Mouse (Mus musculus): ENCODE data around the gene Tbx6. TPM values are rescaled to one million over a fixed set of nuclear protein-coding genes. Genes with fewer than 3 reads are reported as not detected.

Tbx6 gene
- polyA plus RNA-seq, 1 experiment: 1.6 TPM

GRCm38 (mm10) chr7:126791851-126792720 is 10.8 kb downstream of the Tbx6 start, which contains the start of gene Ppp4c:
Gene Ppp4c, minus strand, starts transcription at chr7:126792496.
- peak; percentile 84 for TF ChIP-seq POLR2A (IDR thresholded peaks at IDR 0.05; ENCODE audit: extremely low read depth, insufficient read depth, low read length)
- TF ChIP-seq CTCF (IDR thresholded peaks at IDR 0.05; ENCODE audit: extremely low read depth, insufficient read depth, low read length): no peak
- H3K4me3 ChIP-seq (ENCODE audit: insufficient read depth, low read length): peak within 1 kb of the TSS; percentile 75
- peaks cover 2% of the 10 kb centered on the region; the same call in 1 of the 2 replicates for H3K4me1 ChIP-seq (ENCODE audit: control insufficient read depth, insufficient read depth, low read length)
- H3K27ac ChIP-seq (ENCODE audit: insufficient read depth, low read length): peak within 1 kb of the TSS; percentile 19; the same call in 1 of the 2 replicates

GRCm38 (mm10) chr7:126792721-126793443 is 11.6 kb downstream of the Tbx6 start:
- TF ChIP-seq POLR2A (IDR thresholded peaks at IDR 0.05; ENCODE audit: extremely low read depth, insufficient read depth, low read length) (no peak), CTCF (IDR thresholded peaks at IDR 0.05; ENCODE audit: extremely low read depth, insufficient read depth, low read length) (no peak)
- H3K4me3 ChIP-seq (ENCODE audit: insufficient read depth, low read length): peak overlapping the region; percentile 75
- H3K27ac ChIP-seq (ENCODE audit: insufficient read depth, low read length): no peak overlapping the region
- H3K4me1 ChIP-seq (ENCODE audit: control insufficient read depth, insufficient read depth, low read length): peaks cover 2% of the 10 kb centered on the region; the same call in 1 of the 2 replicates

- no peak overlapping the region for H3K27ac ChIP-seq (ENCODE audit: insufficient read depth, low read length)
- no peak overlapping the region for H3K4me3 ChIP-seq (ENCODE audit: insufficient read depth, low read length)
- TF ChIP-seq POLR2A (IDR thresholded peaks at IDR 0.05; ENCODE audit: extremely low read depth, insufficient read depth, low read length): 0 out of 2 replicates have a peak, but pooled peaks have one; percentile 9
- TF ChIP-seq CTCF (IDR thresholded peaks at IDR 0.05; ENCODE audit: extremely low read depth, insufficient read depth, low read length): no peak
- peaks cover 2% of the 10 kb centered on the region; the same call in 1 of the 2 replicates for H3K4me1 ChIP-seq (ENCODE audit: control insufficient read depth, insufficient read depth, low read length)
Measured at GRCm38 (mm10) chr7:126793456-126794270, 12.4 kb downstream of the Tbx6 start.

- peaks cover 2% of the 10 kb centered on the region; the same call in 1 of the 2 replicates for H3K4me1 ChIP-seq (ENCODE audit: control insufficient read depth, insufficient read depth, low read length)
- no peak overlapping the region for H3K4me3 ChIP-seq (ENCODE audit: insufficient read depth, low read length)
- TF ChIP-seq POLR2A (IDR thresholded peaks at IDR 0.05; ENCODE audit: extremely low read depth, insufficient read depth, low read length): no peak; the same call in 1 of the 2 replicates
- TF ChIP-seq CTCF (IDR thresholded peaks at IDR 0.05; ENCODE audit: extremely low read depth, insufficient read depth, low read length): no peak
Measured at GRCm38 (mm10) chr7:126794271-126794605, 13.0 kb downstream of the Tbx6 start.

GRCm38 (mm10) chr7:126795387-126796317 is 14.4 kb downstream of the Tbx6 start:
- TF ChIP-seq CTCF (IDR thresholded peaks at IDR 0.05; ENCODE audit: extremely low read depth, insufficient read depth, low read length): no peak
- no peak for TF ChIP-seq POLR2A (IDR thresholded peaks at IDR 0.05; ENCODE audit: extremely low read depth, insufficient read depth, low read length)
- Histone ChIP-seq H3K4me3 (ENCODE audit: insufficient read depth, low read length) (no peak overlapping the region), H3K27ac (ENCODE audit: insufficient read depth, low read length) (no peak overlapping the region), H3K4me1 (ENCODE audit: control insufficient read depth, insufficient read depth, low read length) (peaks cover 2% of the 10 kb centered on the region)

More at GRCm38 (mm10) chr7:126794271-126794605, 13.0 kb downstream of the Tbx6 start:
- H3K27ac ChIP-seq (ENCODE audit: insufficient read depth, low read length): no peak overlapping the region

GRCm38 (mm10) chr7:126796350-126796932 is 15.2 kb downstream of the Tbx6 start:
- TF ChIP-seq CTCF (IDR thresholded peaks at IDR 0.05; ENCODE audit: extremely low read depth, insufficient read depth, low read length) (peak; percentile 25; the same call in 1 of the 2 replicates), POLR2A (IDR thresholded peaks at IDR 0.05; ENCODE audit: extremely low read depth, insufficient read depth, low read length) (no peak)
- H3K4me1 ChIP-seq (ENCODE audit: control insufficient read depth, insufficient read depth, low read length): no peaks in the 10 kb centered on the region; the same call in 1 of the 2 replicates
- peak overlapping the region; percentile 90; the same call in 1 of the 2 replicates for H3K4me3 ChIP-seq (ENCODE audit: insufficient read depth, low read length)
- H3K27ac ChIP-seq (ENCODE audit: insufficient read depth, low read length): no peak overlapping the region

GRCm38 (mm10) chr7:126797411-126798126 is 16.3 kb downstream of the Tbx6 start, which contains the start of gene Fam57b:
Gene Fam57b, plus strand, starts transcription at chr7:126797668.
- H3K27ac ChIP-seq (ENCODE audit: insufficient read depth, low read length): peak within 1 kb of the TSS; percentile 99

More at GRCm38 (mm10) chr7:126797411-126798126, 16.3 kb downstream of the Tbx6 start, which contains the start of gene Fam57b:
- H3K4me1 ChIP-seq (ENCODE audit: control insufficient read depth, insufficient read depth, low read length): no peaks in the 10 kb centered on the region; the same call in 1 of the 2 replicates
- peak within 1 kb of the TSS; percentile 90 for H3K4me3 ChIP-seq (ENCODE audit: insufficient read depth, low read length)
- 0 out of 2 replicates have a peak, but pooled peaks have one; percentile 32 for TF ChIP-seq POLR2A (IDR thresholded peaks at IDR 0.05; ENCODE audit: extremely low read depth, insufficient read depth, low read length)
- no peak for TF ChIP-seq CTCF (IDR thresholded peaks at IDR 0.05; ENCODE audit: extremely low read depth, insufficient read depth, low read length)

Measured in cortical plate, adult 2 months (tissue).